Mouse (Mus musculus): ENCODE results near the gene Ap1s1. TPM values are rescaled to one million over a fixed set of nuclear protein-coding genes. Genes with fewer than 3 reads are reported as not detected.

Gene Ap1s1
- polyA plus RNA-seq, 1 experiment from 2014 or later = 284 TPM

DNA sequence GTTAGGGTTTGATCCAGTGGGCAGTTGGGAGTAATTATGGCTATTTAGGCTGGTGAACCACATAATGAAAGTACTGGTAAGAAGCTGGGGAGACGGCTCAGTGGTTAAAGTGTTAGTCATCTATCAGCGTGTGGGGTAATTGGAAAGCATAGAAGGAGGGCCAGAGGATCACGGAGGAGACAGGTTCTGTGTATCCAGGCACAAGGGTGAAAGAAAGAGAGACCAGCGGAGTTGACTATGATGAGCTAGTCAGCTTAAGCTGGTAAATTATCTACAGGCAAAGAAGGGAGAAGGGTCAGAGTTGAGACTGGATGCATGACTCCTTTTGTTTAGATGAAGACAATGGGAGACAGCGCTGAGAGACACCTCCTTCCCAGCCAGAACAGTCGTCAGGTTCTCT lies 5.2 kb upstream of the Ap1s1 start:
- no peak for ATAC-seq
- no peak overlapping the region for H3K4me2 ChIP-seq (ENCODE audit: low read depth, low read length)
- H3K9me3 ChIP-seq (ENCODE audit: control insufficient read depth, low read length) = no peaks in the 10 kb centered on the region
- H3K27me3 ChIP-seq (replicated peaks; ENCODE audit: control insufficient read depth, insufficient read depth, low read length) = no peaks in the 10 kb centered on the region
- no peak overlapping the region for H3K9ac ChIP-seq (ENCODE audit: low read depth, low read length)
- WGBS = 44% methylated on average over 6 of the region's 6 CpGs
- H3K4me3 ChIP-seq (ENCODE audit: low read length) = no peak overlapping the region
- no peaks in the 10 kb centered on the region for H3K36me3 ChIP-seq (ENCODE audit: control insufficient read depth, insufficient read depth, low read length)
- no peak overlapping the region for H3K27ac ChIP-seq (ENCODE audit: low read length)
- H3K4me1 ChIP-seq (ENCODE audit: control insufficient read depth, insufficient read depth, low read length) = no peaks in the 10 kb centered on the region

DNA sequence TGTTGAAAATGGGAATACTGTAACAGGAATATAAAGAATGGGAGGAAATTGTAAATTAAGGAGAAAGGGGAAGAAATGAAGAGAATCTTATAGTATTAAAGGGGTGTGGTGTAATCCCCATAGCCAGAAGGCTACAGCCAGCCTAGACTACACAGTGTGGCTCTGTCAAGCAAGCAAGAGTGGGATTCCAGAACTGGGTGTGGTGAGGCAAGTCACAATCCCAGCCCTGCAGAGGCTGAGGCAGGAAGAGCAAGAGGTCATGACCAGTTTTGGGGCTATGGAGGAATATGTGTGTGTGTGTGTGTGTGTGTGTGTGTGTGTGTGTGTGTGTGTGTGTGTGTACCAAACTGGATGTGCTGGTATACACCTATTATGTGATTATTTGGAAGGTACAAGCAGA lies 1.1 kb upstream of the Ap1s1 start:
- peaks cover 7% of the 10 kb centered on the region; the same call in 1 of the 2 replicates for H3K4me1 ChIP-seq (ENCODE audit: control insufficient read depth, insufficient read depth, low read length)
- H3K27me3 ChIP-seq (replicated peaks; ENCODE audit: control insufficient read depth, insufficient read depth, low read length) = no peaks in the 10 kb centered on the region
- no peak overlapping the region for H3K27ac ChIP-seq (ENCODE audit: low read length)
- H3K4me3 ChIP-seq (ENCODE audit: low read length) = no peak overlapping the region
- peaks cover 5% of the 10 kb centered on the region; the same call in 1 of the 2 replicates for H3K36me3 ChIP-seq (ENCODE audit: control insufficient read depth, insufficient read depth, low read length)
- H3K9me3 ChIP-seq (ENCODE audit: control insufficient read depth, low read length) = no peaks in the 10 kb centered on the region
- ATAC-seq = no peak
- no peak overlapping the region for H3K9ac ChIP-seq (ENCODE audit: low read depth, low read length)
- no peak overlapping the region for H3K4me2 ChIP-seq (ENCODE audit: low read depth, low read length)

DNA sequence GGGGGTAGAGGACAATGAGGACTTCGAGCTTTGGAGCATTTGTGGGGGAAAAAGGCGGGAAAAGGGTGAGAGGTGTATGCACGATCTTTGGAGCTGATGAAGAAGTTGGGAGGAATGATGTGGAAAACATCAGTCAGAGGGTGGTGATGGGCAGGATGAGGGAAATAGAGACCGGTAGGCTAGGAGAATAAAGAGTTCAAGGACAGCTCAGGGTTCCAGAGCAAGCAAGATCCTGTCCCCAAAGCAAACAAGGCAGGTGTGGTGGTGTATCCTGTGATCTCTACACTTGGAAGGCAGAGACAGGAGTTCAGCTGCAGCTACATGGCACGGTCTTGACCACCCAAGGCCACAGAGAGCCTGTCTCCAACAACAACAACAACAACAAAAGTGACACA lies 386 bp upstream of the Ap1s1 start:
- peak overlapping the region; percentile 83 for H3K4me3 ChIP-seq (ENCODE audit: low read length)
- peak; percentile 3; the same call in 1 of the 2 replicates for ATAC-seq
- 25% methylated on average over 5 of the region's 5 CpGs for WGBS
- H3K4me1 ChIP-seq (ENCODE audit: control insufficient read depth, insufficient read depth, low read length) = peaks cover 7% of the 10 kb centered on the region; the same call in 1 of the 2 replicates
- peak overlapping the region; percentile 82; the same call in 1 of the 2 replicates for H3K4me2 ChIP-seq (ENCODE audit: low read depth, low read length)
- peaks cover 12% of the 10 kb centered on the region; the same call in 1 of the 2 replicates for H3K36me3 ChIP-seq (ENCODE audit: control insufficient read depth, insufficient read depth, low read length)
- H3K9ac ChIP-seq (ENCODE audit: low read depth, low read length) = no peak overlapping the region
- no peaks in the 10 kb centered on the region for H3K9me3 ChIP-seq (ENCODE audit: control insufficient read depth, low read length)
- no peaks in the 10 kb centered on the region for H3K27me3 ChIP-seq (replicated peaks; ENCODE audit: control insufficient read depth, insufficient read depth, low read length)
- no peak overlapping the region for H3K27ac ChIP-seq (ENCODE audit: low read length)

GRCm38 (mm10) chr5:137043997-137044396 lies 1.9 kb downstream of the Ap1s1 start:
- Histone ChIP-seq H3K4me3 (ENCODE audit: low read length) (no peak overlapping the region), H3K4me2 (ENCODE audit: low read depth, low read length) (no peak overlapping the region), H3K27me3 (replicated peaks; ENCODE audit: control insufficient read depth, insufficient read depth, low read length) (no peaks in the 10 kb centered on the region), H3K9ac (ENCODE audit: low read depth, low read length) (no peak overlapping the region), H3K27ac (ENCODE audit: low read length) (no peak overlapping the region), H3K9me3 (ENCODE audit: control insufficient read depth, low read length) (no peaks in the 10 kb centered on the region), H3K4me1 (ENCODE audit: control insufficient read depth, insufficient read depth, low read length) (peaks cover 7% of the 10 kb centered on the region; the same call in 1 of the 2 replicates), H3K36me3 (ENCODE audit: control insufficient read depth, insufficient read depth, low read length) (peaks cover 21% of the 10 kb centered on the region)
- ATAC-seq = no peak
- WGBS = 93% methylated on average over 7 of the region's 7 CpGs

DNA sequence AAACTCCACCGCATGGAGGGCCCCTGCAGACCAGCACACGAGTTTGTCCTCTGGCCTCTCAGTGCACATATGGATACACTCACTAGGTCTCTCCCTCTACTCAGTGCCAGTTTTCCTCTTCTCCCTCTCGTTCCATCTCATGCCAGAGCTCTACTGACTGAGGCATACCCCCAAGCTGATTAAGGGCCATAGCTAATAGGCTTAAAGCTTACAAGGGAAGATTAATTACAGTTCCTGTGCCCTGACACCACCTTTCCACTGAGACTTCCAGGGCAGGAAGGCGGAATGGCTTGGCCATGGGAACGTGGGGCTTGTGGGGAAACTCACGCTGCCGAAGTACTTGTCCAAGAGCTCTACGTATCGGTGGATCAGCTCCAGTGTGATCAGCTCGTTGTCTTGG lies 4.5 kb downstream of the Ap1s1 start:
- Histone ChIP-seq H3K4me1 (ENCODE audit: control insufficient read depth, insufficient read depth, low read length) (peaks cover 7% of the 10 kb centered on the region; the same call in 1 of the 2 replicates), H3K27ac (ENCODE audit: low read length) (no peak overlapping the region), H3K36me3 (ENCODE audit: control insufficient read depth, insufficient read depth, low read length) (peaks cover 35% of the 10 kb centered on the region), H3K27me3 (replicated peaks; ENCODE audit: control insufficient read depth, insufficient read depth, low read length) (no peaks in the 10 kb centered on the region), H3K4me3 (ENCODE audit: low read length) (no peak overlapping the region), H3K4me2 (ENCODE audit: low read depth, low read length) (no peak overlapping the region), H3K9ac (ENCODE audit: low read depth, low read length) (no peak overlapping the region), H3K9me3 (ENCODE audit: control insufficient read depth, low read length) (no peaks in the 10 kb centered on the region)
- ATAC-seq = no peak
- 91% methylated on average over 10 of the region's 10 CpGs for WGBS

DNA sequence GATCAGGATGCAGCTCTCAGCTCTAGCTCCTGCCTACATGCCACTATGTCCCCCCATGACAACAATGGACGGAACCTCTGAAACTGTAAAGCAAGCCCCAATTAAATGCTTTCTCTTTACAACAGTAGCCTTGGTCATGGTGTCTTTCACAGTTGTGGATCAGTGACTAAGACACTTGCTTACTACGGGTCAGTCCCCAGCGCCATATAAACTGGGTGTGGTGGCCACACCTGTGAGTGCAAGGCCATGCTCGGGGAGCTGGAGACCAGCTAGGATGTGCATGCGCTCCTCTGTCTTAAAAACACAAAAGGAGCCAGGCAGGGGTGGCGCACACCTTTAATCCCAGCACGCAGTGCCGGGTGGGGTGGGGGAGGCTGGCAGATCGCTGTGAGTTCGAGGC lies 6.5 kb downstream of the Ap1s1 start:
- H3K9ac ChIP-seq (ENCODE audit: low read depth, low read length) = no peak overlapping the region
- H3K27ac ChIP-seq (ENCODE audit: low read length) = no peak overlapping the region
- no peaks in the 10 kb centered on the region for H3K9me3 ChIP-seq (ENCODE audit: control insufficient read depth, low read length)
- H3K4me2 ChIP-seq (ENCODE audit: low read depth, low read length) = no peak overlapping the region
- H3K4me3 ChIP-seq (ENCODE audit: low read length) = no peak overlapping the region
- peak; percentile 65 for ATAC-seq
- H3K36me3 ChIP-seq (ENCODE audit: control insufficient read depth, insufficient read depth, low read length) = peaks cover 35% of the 10 kb centered on the region
- 81% methylated on average over 10 of the region's 10 CpGs for WGBS
- no peaks in the 10 kb centered on the region for H3K27me3 ChIP-seq (replicated peaks; ENCODE audit: control insufficient read depth, insufficient read depth, low read length)
- H3K4me1 ChIP-seq (ENCODE audit: control insufficient read depth, insufficient read depth, low read length) = no peaks in the 10 kb centered on the region

DNA sequence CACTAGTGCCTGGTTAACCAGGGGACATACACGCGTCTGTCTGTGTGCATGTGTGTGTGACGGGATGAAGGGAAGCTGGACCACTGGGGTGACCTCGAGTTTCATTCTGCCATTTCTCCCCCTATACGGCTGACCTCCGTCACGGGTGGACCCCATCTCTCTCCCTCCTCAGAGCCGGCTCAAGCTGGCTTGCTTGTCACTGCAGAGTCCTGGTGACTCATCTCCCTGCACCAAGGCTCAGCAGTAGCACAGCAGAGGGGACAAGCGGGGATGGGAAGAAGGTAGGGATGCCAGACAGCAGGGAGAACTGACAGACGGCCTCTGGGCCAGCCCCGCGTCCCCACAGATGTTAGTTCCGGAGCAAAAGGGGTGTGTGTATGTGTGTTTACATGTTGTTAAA lies 9.7 kb downstream of the Ap1s1 start:
- Histone ChIP-seq H3K4me1 (ENCODE audit: control insufficient read depth, insufficient read depth, low read length) (peaks cover 14% of the 10 kb centered on the region), H3K27me3 (replicated peaks; ENCODE audit: control insufficient read depth, insufficient read depth, low read length) (peaks cover 12% of the 10 kb centered on the region), H3K9me3 (ENCODE audit: control insufficient read depth, low read length) (no peaks in the 10 kb centered on the region), H3K36me3 (ENCODE audit: control insufficient read depth, insufficient read depth, low read length) (peaks cover 22% of the 10 kb centered on the region), H3K9ac (ENCODE audit: low read depth, low read length) (no peak overlapping the region), H3K27ac (ENCODE audit: low read length) (no peak overlapping the region), H3K4me3 (ENCODE audit: low read length) (no peak overlapping the region), H3K4me2 (ENCODE audit: low read depth, low read length) (no peak overlapping the region)
- WGBS = 87% methylated on average over 13 of the region's 13 CpGs
- no peak for ATAC-seq

DNA sequence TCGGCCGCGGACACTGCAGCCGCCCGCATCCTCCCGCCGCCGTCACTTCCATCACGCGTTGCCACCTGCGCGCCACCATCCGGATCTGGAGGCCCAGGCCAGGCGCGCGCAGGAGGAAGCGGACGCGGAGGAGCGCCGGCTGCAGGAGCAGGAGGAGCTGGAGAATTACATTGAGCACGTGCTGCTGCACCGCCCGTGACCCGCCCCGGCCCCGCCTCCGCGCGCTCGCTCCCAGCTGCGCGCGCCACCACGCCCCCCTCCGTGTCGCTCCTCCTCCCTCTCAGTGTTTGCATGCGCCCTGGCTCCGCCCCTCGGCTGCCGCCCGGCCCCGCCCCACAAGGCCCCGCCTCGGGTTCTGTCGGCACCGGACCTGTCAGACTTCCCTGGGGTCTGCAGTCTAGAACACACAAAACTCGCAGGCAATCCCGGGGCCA lies 13.3 kb downstream of the Ap1s1 start:
- Histone ChIP-seq H3K4me2 (ENCODE audit: low read depth, low read length) (peak overlapping the region; percentile 97), H3K9ac (ENCODE audit: low read depth, low read length) (peak overlapping the region; percentile 56), H3K4me1 (ENCODE audit: control insufficient read depth, insufficient read depth, low read length) (peaks cover 30% of the 10 kb centered on the region), H3K27ac (ENCODE audit: low read length) (peak overlapping the region; percentile 31), H3K36me3 (ENCODE audit: control insufficient read depth, insufficient read depth, low read length) (peaks cover 7% of the 10 kb centered on the region), H3K27me3 (replicated peaks; ENCODE audit: control insufficient read depth, insufficient read depth, low read length) (peaks cover 43% of the 10 kb centered on the region), H3K9me3 (ENCODE audit: control insufficient read depth, low read length) (no peaks in the 10 kb centered on the region), H3K4me3 (ENCODE audit: low read length) (peak overlapping the region; percentile 44)
- under 1% methylated on average over 45 of the region's 49 CpGs for WGBS
- peak; percentile 86 for ATAC-seq

- peaks cover 30% of the 10 kb centered on the region for H3K4me1 ChIP-seq (ENCODE audit: control insufficient read depth, insufficient read depth, low read length)
- H3K4me3 ChIP-seq (ENCODE audit: low read length) = peak overlapping the region; percentile 44
- peaks cover 46% of the 10 kb centered on the region for H3K27me3 ChIP-seq (replicated peaks; ENCODE audit: control insufficient read depth, insufficient read depth, low read length)
- ATAC-seq = no peak
- H3K27ac ChIP-seq (ENCODE audit: low read length) = no peak overlapping the region
- peaks cover under 1% of the 10 kb centered on the region; the same call in 1 of the 2 replicates for H3K36me3 ChIP-seq (ENCODE audit: control insufficient read depth, insufficient read depth, low read length)
- H3K9ac ChIP-seq (ENCODE audit: low read depth, low read length) = no peak overlapping the region
- WGBS = under 1% methylated on average over 32 of the region's 33 CpGs
- no peaks in the 10 kb centered on the region for H3K9me3 ChIP-seq (ENCODE audit: control insufficient read depth, low read length)
- peak overlapping the region; percentile 97 for H3K4me2 ChIP-seq (ENCODE audit: low read depth, low read length)
Observed at GRCm38 (mm10) chr5:137032033-137032421, 13.9 kb downstream of the Ap1s1 start.

Measured in intestine, embryonic 16.5 days (tissue).